Mouse (Mus musculus) liver, embryonic 14.5 days (tissue): ENCODE data around the gene Tubg1. TPM values are rescaled to one million over a fixed set of nuclear protein-coding genes. Genes with fewer than 3 reads are reported as not detected.

Source experiments
- ATAC-seq: fragments of 200-750 bp; cut with Nextera tagmentation; 2 replicates; pipeline ENCODE4 v1.8.0; 2017; ENCODE audit warnings: moderate number of reproducible peaks, mild to moderate bottlenecking, moderate library complexity; ENCODE audit not compliant: insufficient read depth
- DNase-seq, 3 experiments: peaks; one replicate each; pipeline ENCODE4 v3.0.0-alpha.2; 2012 to 2013; ENCODE audit warnings: low read depth in 3 of 3, low spot score in 3 of 3
- H3K27ac ChIP-seq: fragments of 300-500 bp; sonication (generic); 2 replicates; pipeline ENCODE4 v1.5.1; 2014; ENCODE audit warnings: moderate library complexity, mild to moderate bottlenecking, control low read depth, inconsistent platforms
- H3K27me3 ChIP-seq: fragments of 300-500 bp; sonication (generic); 2 replicates; pipeline ENCODE4 v1.6.1; 2014; ENCODE audit warnings: mild to moderate bottlenecking, low read length, moderate library complexity; ENCODE audit not compliant: control insufficient read depth, insufficient read depth
- H3K36me3 ChIP-seq: fragments of 300-500 bp; sonication (generic); replicated peaks from 2 replicates; pipeline ENCODE4 v1.6.1; 2014; ENCODE audit warnings: low read depth; ENCODE audit not compliant: control insufficient read depth, insufficient read depth
- H3K4me1 ChIP-seq, 2 experiments: fragments of 200-500 bp in 1 of 2; fragments of 300-500 bp in 1 of 2; sonication (generic) in 1 of 2; replicated peaks; 2 replicates each; pipeline ENCODE4 v1.6.1; 2012 to 2014; ENCODE audit warnings: antibody characterized with exemption in 1 of 2, inconsistent platforms in 1 of 2, low read length in 1 of 2; ENCODE audit not compliant: control insufficient read depth in 2 of 2, insufficient read depth in 2 of 2
- H3K4me2 ChIP-seq: fragments of 300-500 bp; sonication (generic); 2 replicates; pipeline ENCODE4 v1.6.1; 2014; ENCODE audit warnings: low read depth, mild to moderate bottlenecking, control low read depth, moderate library complexity
- H3K4me3 ChIP-seq, 2 experiments: fragments of 200-500 bp in 1 of 2; fragments of 300-500 bp in 1 of 2; sonication (generic) in 1 of 2; 2 replicates each; pipeline ENCODE4 v1.5.1; 2012 to 2014; ENCODE audit warnings: low read depth in 2 of 2, low read length in 2 of 2, mild to moderate bottlenecking in 2 of 2, control low read depth in 1 of 2, inconsistent platforms in 1 of 2, moderate library complexity in 1 of 2; ENCODE audit not compliant: insufficient read depth in 1 of 2
- H3K9ac ChIP-seq: fragments of 300-500 bp; sonication (generic); replicated peaks from 2 replicates; pipeline ENCODE4 v1.6.1; 2014; ENCODE audit warnings: mild to moderate bottlenecking, control low read depth, moderate library complexity
- H3K9me3 ChIP-seq: fragments of 300-500 bp; sonication (generic); 2 replicates; pipeline ENCODE4 v1.6.1; 2016; ENCODE audit warnings: low read length, mixed read lengths; ENCODE audit not compliant: control insufficient read depth
- CTCF ChIP-seq: IDR thresholded peaks from 2 replicates; pipeline ENCODE4 v1.5.1; 2016; ENCODE audit warnings: antibody characterized with exemption, low read depth, control low read depth
- EP300 ChIP-seq: IDR thresholded peaks from 2 replicates; pipeline ENCODE4 v1.6.1; 2016; ENCODE audit warnings: antibody characterized with exemption, low read depth
- WGBS: fragments of 180-500 bp; shearing (Covaris S2); extraction: QIAGEN DNeasy Blood & Tissue Kit; methylation state at CpG from one replicate; pipeline ENCODE4 v1.1.7; 2014; ENCODE audit not compliant: insufficient replicate concordance; 5-methylcytosine and 5-hydroxymethylcytosine counted together
- polyA plus RNA-seq, 2 experiments: library from polyadenylated mRNA; depleted of rRNA in 1 of 2; stranded (reverse) in 1 of 2; unstranded in 1 of 2; fragments of >200 nt; fragmentation: Nextera tagmentation in 1 of 2; extraction: Ambion mirVana in 1 of 2; gene quantifications; 2 replicates each; pipeline versions ENCODE4 v1.2.1 to v1.2.3; 2012 to 2014

The Tubg1 gene
- polyA plus RNA-seq, 2 experiments, result 13.8 to 32.0 TPM

DNA sequence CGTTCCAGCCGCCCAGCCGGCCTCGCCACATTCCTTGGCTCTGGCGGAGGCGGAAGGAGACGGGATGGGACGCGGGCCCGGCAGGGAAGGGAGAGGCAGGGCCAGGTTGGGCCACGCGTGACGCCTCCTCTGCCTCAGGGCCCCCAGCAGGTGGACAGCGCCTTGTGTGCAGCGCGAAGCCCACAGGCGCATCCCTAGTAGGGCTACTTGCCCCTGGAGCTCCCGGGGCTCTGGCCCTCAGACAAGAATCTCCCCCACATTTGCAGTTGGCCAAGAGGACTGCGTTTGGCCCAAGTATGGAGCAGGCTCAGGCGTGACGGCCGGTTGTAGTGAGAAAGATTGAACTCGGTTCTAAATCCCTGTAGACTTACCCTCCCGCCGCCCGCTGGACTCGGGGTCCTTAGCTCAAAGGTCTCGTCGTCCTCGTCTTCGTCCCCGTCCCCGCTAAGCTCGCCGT, 50.6 kb downstream of the Tubg1 start, which contains the start of gene Cntnap1:
TSS of gene Cntnap1 (plus strand) at position 170 of the 457 bp plus-strand sequence.
- ATAC-seq (no peak), DNase-seq (no peak)
- peaks cover 0 to 12% of the 10 kb centered on the region in 2 experiments; a peak in 2 of 4 replicates for H3K4me1 ChIP-seq
- 1% methylated on average over 35 of the region's 35 CpGs for WGBS
- H3K9ac ChIP-seq, result no peak within 1 kb of the TSS
- H3K36me3 ChIP-seq, result no peaks in the 10 kb centered on the region
- TF ChIP-seq EP300 (no peak), CTCF (no peak)
- H3K9me3 ChIP-seq, result no peaks in the 10 kb centered on the region
- peaks cover 100% of the 10 kb centered on the region for H3K27me3 ChIP-seq
- peak within 1 kb of the TSS; percentile 61 for H3K4me2 ChIP-seq
- H3K4me3 ChIP-seq, result peak within 1 kb of the TSS; percentile 49 to 68
- H3K27ac ChIP-seq, result no peak within 1 kb of the TSS

GRCm38 (mm10) chr11:101170811-101171610, 51.3 kb downstream of the Tubg1 start, which contains the start of gene Plekhh3:
TSS of gene Plekhh3 (minus strand) at chr11:101171351.
- Histone ChIP-seq H3K4me2 (peak within 1 kb of the TSS; percentile 61), H3K9me3 (no peaks in the 10 kb centered on the region), H3K27me3 (peaks cover 99% of the 10 kb centered on the region), H3K4me3 (peak within 1 kb of the TSS; percentile 49 to 68), H3K27ac (no peak within 1 kb of the TSS), H3K36me3 (no peaks in the 10 kb centered on the region), H3K9ac (no peak within 1 kb of the TSS), H3K4me1 (peaks cover 0 to 12% of the 10 kb centered on the region in 2 experiments; a peak in 2 of 4 replicates)
- TF ChIP-seq CTCF (0 out of 2 replicates have a peak, but pooled peaks have one; percentile 4), EP300 (no peak)
- under 1% methylated on average over 49 of the region's 50 CpGs for WGBS
- ATAC-seq (peak; percentile 83), DNase-seq (peak; percentile 66 to 82 (median 75))

GRCm38 (mm10) chr11:101171721-101172433, 52.1 kb downstream of the Tubg1 start:
- ATAC-seq, result peak; percentile 48; the same call in 1 of the 2 replicates
- Histone ChIP-seq H3K27ac (no peak overlapping the region), H3K9me3 (no peaks in the 10 kb centered on the region), H3K4me3 (peak overlapping the region; percentile 48 to 51), H3K36me3 (no peaks in the 10 kb centered on the region), H3K27me3 (peaks cover 99% of the 10 kb centered on the region), H3K9ac (no peak overlapping the region), H3K4me1 (peaks cover 0 to 12% of the 10 kb centered on the region in 2 experiments; a peak in 2 of 4 replicates), H3K4me2 (peak overlapping the region; percentile 61)
- WGBS, result under 1% methylated on average over 31 of the region's 31 CpGs
- TF ChIP-seq EP300 (no peak), CTCF (no peak)
- peak in 1 of 3 experiments; percentile 42 for DNase-seq

- peak overlapping the region; percentile 61 for H3K4me2 ChIP-seq
- no peak overlapping the region for H3K27ac ChIP-seq
- peak overlapping the region; percentile 48 to 51 for H3K4me3 ChIP-seq
- no peak for TF ChIP-seq EP300
- TF ChIP-seq CTCF, result no peak
- no peaks in the 10 kb centered on the region for H3K36me3 ChIP-seq
- ATAC-seq (no peak), DNase-seq (no peak)
- H3K4me1 ChIP-seq, result peaks cover 0 to 12% of the 10 kb centered on the region in 2 experiments; a peak in 2 of 4 replicates
- peaks cover 99% of the 10 kb centered on the region for H3K27me3 ChIP-seq
- WGBS, result 7% methylated on average over 5 of the region's 5 CpGs
- no peaks in the 10 kb centered on the region for H3K9me3 ChIP-seq
- no peak overlapping the region for H3K9ac ChIP-seq
Measured at GRCm38 (mm10) chr11:101172434-101172815, 52.7 kb downstream of the Tubg1 start.

- no peaks in the 10 kb centered on the region for H3K9me3 ChIP-seq
- no peaks in the 10 kb centered on the region for H3K36me3 ChIP-seq
- TF ChIP-seq EP300 (no peak), CTCF (no peak)
- no peak for ATAC-seq
- no peak overlapping the region for H3K9ac ChIP-seq
- peaks cover 0 to 12% of the 10 kb centered on the region in 2 experiments; a peak in 2 of 4 replicates for H3K4me1 ChIP-seq
- no peak overlapping the region for H3K4me3 ChIP-seq
- DNase-seq, result no peak
- 9% methylated on average over 11 of the region's 11 CpGs for WGBS
- H3K27me3 ChIP-seq, result peaks cover 99% of the 10 kb centered on the region
- no peak overlapping the region for H3K27ac ChIP-seq
- H3K4me2 ChIP-seq, result no peak overlapping the region
Measured at GRCm38 (mm10) chr11:101173112-101173511, 53.4 kb downstream of the Tubg1 start.
